Mouse (Mus musculus) adrenal gland, adult (tissue): Measurements from ENCODE around the gene Gm10912.
"Not testable (repeated sequence)": the region's sequence is repeated elsewhere in the genome, so short reads cannot be mapped to it uniquely, and the experiment has no call there.

Experiments used
- DNase-seq, 2 experiments: peaks; one replicate each; pipeline ENCODE4 v3.0.0; 2022 to 2023; ENCODE audit warnings: low spot score in 1 of 2; ENCODE audit not compliant: inconsistent age in 2 of 2

Gene Gm10912

GRCm38 (mm10) chr2:104065526-104065925, at the start of gene Gm10912:
Gene Gm10912, plus strand, starts transcription at chr2:104065826.
- not testable (repeated sequence) for DNase-seq

- DNase-seq, result no peak
Observed at GRCm38 (mm10) chr2:104023096-104023495, 42.5 kb upstream of the Gm10912 start.

GRCm38 (mm10) chr2:104024656-104025055, 41.0 kb upstream of the Gm10912 start:
- no peak for DNase-seq

GRCm38 (mm10) chr2:104027458-104028138, 38.0 kb upstream of the Gm10912 start, which contains the start of gene Fbxo3:
Gene Fbxo3, plus strand, starts transcription at chr2:104027721.
- DNase-seq, result peak; percentile 92 to 98

- DNase-seq, result peak in 1 of 2 experiments; percentile 80
Observed at GRCm38 (mm10) chr2:104028139-104028723, 37.4 kb upstream of the Gm10912 start, which contains the start of gene 4931422A03Rik. Gene 4931422A03Rik, minus strand, starts transcription at chr2:104028361.

GRCm38 (mm10) chr2:104029074-104029473, 36.6 kb upstream of the Gm10912 start:
- peak in 1 of 2 experiments; percentile 41 for DNase-seq

GRCm38 (mm10) chr2:104030381-104030780, 35.2 kb upstream of the Gm10912 start:
- peak in 1 of 2 experiments; percentile 32 for DNase-seq

GRCm38 (mm10) chr2:104032056-104032455, 33.6 kb upstream of the Gm10912 start:
- no peak for DNase-seq

GRCm38 (mm10) chr2:104034832-104035472, 30.7 kb upstream of the Gm10912 start:
- DNase-seq, result peak; percentile 74 to 92

- peak in 1 of 2 experiments; percentile 32 for DNase-seq
Observed at GRCm38 (mm10) chr2:104035595-104035994, 30.0 kb upstream of the Gm10912 start.

GRCm38 (mm10) chr2:104036316-104036715, 29.3 kb upstream of the Gm10912 start:
- DNase-seq, result peak in 1 of 2 experiments; percentile 48

GRCm38 (mm10) chr2:104038236-104038635, 27.4 kb upstream of the Gm10912 start:
- DNase-seq, result no peak

GRCm38 (mm10) chr2:104041632-104042031, 24.0 kb upstream of the Gm10912 start:
- peak; percentile 55 to 85 for DNase-seq

- DNase-seq, result no peak
Observed at GRCm38 (mm10) chr2:104042766-104043165, 22.9 kb upstream of the Gm10912 start.

- DNase-seq, result peak in 1 of 2 experiments; percentile 37
Observed at GRCm38 (mm10) chr2:104043624-104044478, 21.8 kb upstream of the Gm10912 start.

GRCm38 (mm10) chr2:104044479-104045080, 21.0 kb upstream of the Gm10912 start:
- DNase-seq, result peak in 1 of 2 experiments; percentile 64

GRCm38 (mm10) chr2:104058381-104058780, 7.2 kb upstream of the Gm10912 start:
- no peak for DNase-seq

- DNase-seq, result no peak
Observed at GRCm38 (mm10) chr2:104058954-104059353, 6.7 kb upstream of the Gm10912 start.

- DNase-seq, result no peak
Observed at GRCm38 (mm10) chr2:104059786-104060185, 5.8 kb upstream of the Gm10912 start.

- DNase-seq, result no peak
Observed at GRCm38 (mm10) chr2:104060996-104061395, 4.6 kb upstream of the Gm10912 start.
